Mouse (Mus musculus) embryonic fibroblast, embryonic 13.5 days (primary cell): Measurements from ENCODE around the gene Ccpg1. TPM values are rescaled to one million over a fixed set of nuclear protein-coding genes. Genes with fewer than 3 reads are reported as not detected.

Experiments
- H3K27ac ChIP-seq: 2 replicates; pipeline ENCODE4 v1.5.1; 2012; ENCODE audit warnings: low read length, control low read depth, inconsistent platforms; ENCODE audit not compliant: insufficient read depth
- H3K4me1 ChIP-seq: 2 replicates; pipeline ENCODE4 v1.6.1; 2011; ENCODE audit warnings: low read length; ENCODE audit not compliant: control insufficient read depth, insufficient read depth
- H3K4me3 ChIP-seq: 2 replicates; pipeline ENCODE4 v1.5.1; 2011; ENCODE audit warnings: mild to moderate bottlenecking, control low read depth, low read length; ENCODE audit not compliant: insufficient read depth
- CTCF ChIP-seq: IDR thresholded peaks from 2 replicates; pipeline ENCODE4 v1.5.1; 2011; ENCODE audit warnings: mild to moderate bottlenecking, control low read depth, low read length, moderate library complexity, borderline replicate concordance; ENCODE audit not compliant: insufficient read depth
- POLR2A ChIP-seq: IDR thresholded peaks from 2 replicates; pipeline ENCODE4 v1.6.1; 2011; ENCODE audit warnings: low read depth, mild to moderate bottlenecking, control low read depth, low read length, moderate library complexity
- polyA plus RNA-seq: library from polyadenylated mRNA; stranded (reverse); fragments of >200 nt; gene quantifications from 2 replicates; pipeline ENCODE4 v1.2.4, GENCODE M21; 2011; ENCODE audit warnings: low read depth; ENCODE audit not compliant: missing spikeins, insufficient read length

The Ccpg1 gene
- polyA plus RNA-seq, 1 experiment, result 28.1 TPM

GRCm38 (mm10) chr9:73044146-73045079 lies 59.2 kb downstream of the Ccpg1 start, which contains the start of gene Rab27a:
Rab27a (plus strand) TSS chr9:73044854.
- H3K4me3 ChIP-seq, result peak within 1 kb of the TSS; percentile 35
- peak; percentile 73 for TF ChIP-seq CTCF
- TF ChIP-seq POLR2A, result 0 out of 2 replicates have a peak, but pooled peaks have one; percentile 26
- no peak within 1 kb of the TSS for H3K27ac ChIP-seq
- H3K4me1 ChIP-seq, result peaks cover 5% of the 10 kb centered on the region; the same call in 1 of the 2 replicates

GRCm38 (mm10) chr9:73045204-73045603 lies 60.0 kb downstream of the Ccpg1 start:
- no peak for TF ChIP-seq POLR2A
- TF ChIP-seq CTCF, result no peak
- peaks cover 5% of the 10 kb centered on the region; the same call in 1 of the 2 replicates for H3K4me1 ChIP-seq
- no peak overlapping the region for H3K27ac ChIP-seq
- peak overlapping the region; percentile 35 for H3K4me3 ChIP-seq

GRCm38 (mm10) chr9:73045711-73046110 lies 60.5 kb downstream of the Ccpg1 start:
- Histone ChIP-seq H3K27ac (no peak overlapping the region), H3K4me3 (no peak overlapping the region), H3K4me1 (peaks cover 3% of the 10 kb centered on the region; the same call in 1 of the 2 replicates)
- TF ChIP-seq CTCF (no peak), POLR2A (no peak)

GRCm38 (mm10) chr9:73047906-73048305 lies 62.7 kb downstream of the Ccpg1 start:
- TF ChIP-seq POLR2A (no peak), CTCF (no peak)
- Histone ChIP-seq H3K4me1 (peaks cover 3% of the 10 kb centered on the region; the same call in 1 of the 2 replicates), H3K27ac (no peak overlapping the region), H3K4me3 (no peak overlapping the region)

- no peak overlapping the region for H3K4me3 ChIP-seq
- peaks cover 3% of the 10 kb centered on the region; the same call in 1 of the 2 replicates for H3K4me1 ChIP-seq
- no peak overlapping the region for H3K27ac ChIP-seq
- TF ChIP-seq POLR2A, result no peak
- TF ChIP-seq CTCF, result no peak
Observed at GRCm38 (mm10) chr9:73048927-73049326, 63.7 kb downstream of the Ccpg1 start.

- no peak overlapping the region for H3K27ac ChIP-seq
Observed at GRCm38 (mm10) chr9:73049833-73050232, 64.6 kb downstream of the Ccpg1 start.

GRCm38 (mm10) chr9:73050606-73051005 lies 65.4 kb downstream of the Ccpg1 start:
- H3K4me1 ChIP-seq, result no peaks in the 10 kb centered on the region
- no peak overlapping the region for H3K4me3 ChIP-seq
- TF ChIP-seq CTCF (no peak), POLR2A (no peak)
- no peak overlapping the region for H3K27ac ChIP-seq

More at GRCm38 (mm10) chr9:73049833-73050232, 64.6 kb downstream of the Ccpg1 start:
- H3K4me1 ChIP-seq, result no peaks in the 10 kb centered on the region
- no peak overlapping the region for H3K4me3 ChIP-seq
- TF ChIP-seq POLR2A (no peak), CTCF (no peak)

- TF ChIP-seq POLR2A (no peak), CTCF (no peak)
- H3K4me3 ChIP-seq, result no peak overlapping the region
- no peaks in the 10 kb centered on the region for H3K4me1 ChIP-seq
- no peak overlapping the region for H3K27ac ChIP-seq
Observed at GRCm38 (mm10) chr9:73055441-73055911, 70.2 kb downstream of the Ccpg1 start.

GRCm38 (mm10) chr9:73059224-73059623 lies 74.0 kb downstream of the Ccpg1 start:
- Histone ChIP-seq H3K27ac (no peak overlapping the region), H3K4me1 (no peaks in the 10 kb centered on the region), H3K4me3 (no peak overlapping the region)
- TF ChIP-seq CTCF, result no peak
- TF ChIP-seq POLR2A, result no peak

GRCm38 (mm10) chr9:73063621-73064290 lies 78.5 kb downstream of the Ccpg1 start:
- H3K4me3 ChIP-seq, result no peak overlapping the region
- H3K27ac ChIP-seq, result no peak overlapping the region

More at GRCm38 (mm10) chr9:73063621-73064290, 78.5 kb downstream of the Ccpg1 start:
- peaks cover 3% of the 10 kb centered on the region; the same call in 1 of the 2 replicates for H3K4me1 ChIP-seq
- TF ChIP-seq CTCF (no peak), POLR2A (no peak)

Other genes starting within 250 kb of the Ccpg1 start
- gene Prtg, start 178.6 kb upstream of the Ccpg1 start, polyA plus RNA-seq, result 0.32 and 0.37 TPM in 2 replicates
- gene Pygo1, start 59.8 kb upstream of the Ccpg1 start, polyA plus RNA-seq, result 5.0 and 8.0 TPM in 2 replicates
- gene Dyx1c1, start 26.6 kb upstream of the Ccpg1 start, polyA plus RNA-seq, result 0.86 and 0.95 TPM in 2 replicates
- 0.30 TPM in 1 of 2 replicates, not detected in the other for gene Gm44503, start 26.6 kb upstream of the Ccpg1 start, polyA plus RNA-seq
- 5.5 and 6.5 TPM in 2 replicates for gene Ccpg1os, start within 50 bp of the Ccpg1 start, polyA plus RNA-seq
- 15.9 and 17.5 TPM in 2 replicates for gene Pigb, start 54.9 kb downstream of the Ccpg1 start, polyA plus RNA-seq
- gene Rab27a, start 59.4 kb downstream of the Ccpg1 start, polyA plus RNA-seq, result 2.5 and 5.1 TPM in 2 replicates
- gene Khdc3, start 116.4 kb downstream of the Ccpg1 start, polyA plus RNA-seq, result not detected in 2 replicates
- gene Gm20509, start 117.0 kb downstream of the Ccpg1 start, polyA plus RNA-seq, result not detected in 2 replicates
- gene Rsl24d1, start 128.0 kb downstream of the Ccpg1 start, polyA plus RNA-seq, result 49.7 and 60.8 TPM in 2 replicates